Comparison of ENCODE assay signal across 8 mouse cellular contexts in genomic region chr3:132683447-132684230, GRCm38 (mm10). TPM values are rescaled to one million over a fixed set of nuclear protein-coding genes. Genes with fewer than 3 reads are reported as not detected.
DNase-seq lines count a peak whose midpoint lies in the region; ATAC-seq lines count a peak whose summit lies in the region.

Gene Tbck (plus strand): TSS chr3:132684144.

- H3K9me3 ChIP-seq in forebrain, embryonic 14.5 days (replicated peaks; ENCODE audit: control insufficient read depth, low read length), result no peaks in the 10 kb centered on the region
- no peaks in the 10 kb centered on the region for H3K9me3 ChIP-seq in neural tube, embryonic 15.5 days (replicated peaks)

- intact Hi-C loops in heart, postnatal 14 days (cut with DNase I), result no loop called here

- H3K36me3 ChIP-seq in forebrain, embryonic 14.5 days (ENCODE audit: control insufficient read depth, insufficient read depth, low read length), result 0 out of 2 replicates have a peak, but pooled peaks cover 3% of the 10 kb centered on the region
- peaks cover 10% of the 10 kb centered on the region; the same call in 1 of the 2 replicates for H3K36me3 ChIP-seq in neural tube, embryonic 15.5 days

- peak; percentile 90 for DNase-seq in ES-CJ7 (ENCODE audit: low read depth, low spot score)
- DNase-seq in cerebellum, adult 11 months, result peak; percentile 92
- DNase-seq in forebrain, embryonic 14.5 days (ENCODE audit: low spot score), result peak; percentile 96
- DNase-seq in heart, postnatal 14 days, result peak; percentile 91 to 94
- DNase-seq in layer of hippocampus, adult 11-12 months (ENCODE audit: low spot score), result peak; percentile 94
- DNase-seq in lung, adult 18-20 months, result peak; percentile 91 to 93
- peak; percentile 93 for DNase-seq in testis, postnatal 14 days (ENCODE audit: low spot score)

- H3K4me1 ChIP-seq in forebrain, embryonic 14.5 days (ENCODE audit: control insufficient read depth, insufficient read depth, low read length), result peaks cover 12% of the 10 kb centered on the region
- peaks cover 20% of the 10 kb centered on the region for H3K4me1 ChIP-seq in neural tube, embryonic 15.5 days

- no peaks in the 10 kb centered on the region for H3K27me3 ChIP-seq in forebrain, embryonic 14.5 days (replicated peaks; ENCODE audit: control insufficient read depth, insufficient read depth, low read length)
- no peaks in the 10 kb centered on the region for H3K27me3 ChIP-seq in neural tube, embryonic 15.5 days (replicated peaks)

- H3K9ac ChIP-seq in forebrain, embryonic 14.5 days (ENCODE audit: low read length), result peak within 1 kb of the TSS; percentile 88
- peak within 1 kb of the TSS; percentile 93 for H3K9ac ChIP-seq in neural tube, embryonic 15.5 days (replicated peaks)

- peak within 1 kb of the TSS; percentile 63 for H3K4me2 ChIP-seq in forebrain, embryonic 14.5 days (ENCODE audit: low read length)
- H3K4me2 ChIP-seq in neural tube, embryonic 15.5 days, result peak within 1 kb of the TSS; percentile 66

- H3K4me3 ChIP-seq in forebrain, embryonic 14.5 days (ENCODE audit: low read depth, low read length), result peak within 1 kb of the TSS; percentile 77
- H3K4me3 ChIP-seq in neural tube, embryonic 15.5 days (replicated peaks), result peak within 1 kb of the TSS; percentile 91

- H3K27ac ChIP-seq in forebrain, embryonic 14.5 days (ENCODE audit: low read depth, low read length), result peak within 1 kb of the TSS; percentile 71
- H3K27ac ChIP-seq in neural tube, embryonic 15.5 days (replicated peaks), result peak within 1 kb of the TSS; percentile 97

- peak; percentile 98 for ATAC-seq in forebrain, embryonic 14.5 days
- ATAC-seq in neural tube, embryonic 15.5 days (ENCODE audit: low FRiP score), result peak; percentile 99

- WGBS in forebrain, embryonic 14.5 days, result under 1% methylated on average over 42 of the region's 42 CpGs
- WGBS in neural tube, embryonic 15.5 days, result under 1% methylated on average over 42 of the region's 42 CpGs

RNA-seq across cellular contexts. Expression of gene Tbck, which starts in this region (rescaled TPM):
- 21.9 and 25.3 TPM in 2 replicates for polyA plus RNA-seq in forebrain, embryonic 14.5 days (2014; fragmentation: Nextera tagmentation; extraction: Ambion mirVana)
- 10 to 100 TPM; 13.7 to 14.3 TPM for total RNA-seq in heart, postnatal 14 days (2021)
- polyA plus RNA-seq in neural tube, embryonic 15.5 days (2015; fragmentation: Nextera tagmentation; extraction: Ambion mirVana), result 30.8 and 32.2 TPM in 2 replicates

Comparison
In these comparisons a context has a peak if more than half of its experiments do, and no peak if none do; other contexts are left out.
1. Peak in every context shown above with its lines: DNase-seq, ATAC-seq, H3K4me3 ChIP-seq and H3K27ac ChIP-seq.